Mouse (Mus musculus) right cerebral cortex, postnatal 36 days (tissue): ENCODE measurements around the gene Cstf2t.

ENCODE experiments used
- DNase-seq, 2 experiments: peaks; one replicate each; pipeline ENCODE4 v3.0.0; 2022; ENCODE audit warnings: low spot score in 2 of 2, mixed read lengths in 1 of 2

Gene Cstf2t

DNA sequence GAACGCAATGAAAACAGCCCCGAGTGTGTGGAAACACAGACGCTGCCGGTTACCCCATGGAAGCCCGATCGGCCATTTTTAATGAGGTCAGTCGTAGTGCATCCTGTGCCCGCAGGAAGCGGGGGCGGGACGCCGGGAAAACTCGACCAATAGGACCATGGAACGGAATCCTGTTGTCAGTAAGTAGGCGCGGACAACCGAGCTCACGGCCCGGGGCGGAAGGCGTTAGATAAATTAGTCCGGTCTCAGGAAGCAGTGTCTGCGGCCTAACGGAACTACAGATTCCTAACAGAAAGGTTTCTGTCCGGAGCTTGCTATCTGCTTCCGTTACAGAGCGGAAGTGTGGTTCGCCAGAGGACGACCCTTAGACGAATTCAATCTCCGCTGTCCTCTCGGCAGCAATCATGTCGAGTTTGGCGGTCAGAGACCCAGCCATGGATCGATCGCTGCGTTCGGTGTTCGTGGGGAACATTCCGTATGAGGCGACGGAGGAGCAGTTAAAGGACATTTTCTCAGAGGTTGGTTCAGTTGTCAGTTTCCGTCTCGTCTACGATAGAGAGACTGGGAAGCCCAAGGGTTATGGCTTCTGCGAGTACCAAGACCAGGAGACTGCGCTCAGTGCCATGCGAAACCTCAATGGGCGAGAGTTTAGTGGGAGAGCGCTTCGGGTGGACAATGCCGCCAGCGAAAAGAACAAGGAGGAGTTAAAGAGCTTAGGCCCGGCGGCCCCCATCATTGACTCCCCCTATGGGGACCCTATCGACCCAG, at the start of gene Cstf2t:
TSS of gene Cstf2t (plus strand) at position 176 of the 768 bp plus-strand sequence.
- peak; percentile 100 for DNase-seq

DNA sequence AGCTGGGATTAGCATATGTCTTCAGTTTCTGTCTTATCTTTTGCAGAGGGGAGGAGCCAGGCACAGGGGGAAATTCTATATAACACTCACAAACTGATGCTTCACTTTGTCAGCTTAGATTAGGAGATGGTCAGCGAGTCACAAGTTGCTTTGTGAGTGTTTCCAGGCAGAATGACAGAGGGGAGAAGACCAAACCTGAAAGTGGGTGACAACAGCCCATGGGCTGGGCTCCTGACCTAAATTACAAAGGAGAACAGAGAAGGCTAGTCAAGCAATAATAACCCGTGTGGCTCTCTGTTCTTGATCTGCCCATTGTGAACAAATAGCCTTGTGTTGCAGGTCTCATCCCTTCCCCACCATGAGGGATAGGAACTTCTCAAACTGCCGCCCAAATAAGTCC, 43.7 kb upstream of the Cstf2t start:
- no peak for DNase-seq

DNA sequence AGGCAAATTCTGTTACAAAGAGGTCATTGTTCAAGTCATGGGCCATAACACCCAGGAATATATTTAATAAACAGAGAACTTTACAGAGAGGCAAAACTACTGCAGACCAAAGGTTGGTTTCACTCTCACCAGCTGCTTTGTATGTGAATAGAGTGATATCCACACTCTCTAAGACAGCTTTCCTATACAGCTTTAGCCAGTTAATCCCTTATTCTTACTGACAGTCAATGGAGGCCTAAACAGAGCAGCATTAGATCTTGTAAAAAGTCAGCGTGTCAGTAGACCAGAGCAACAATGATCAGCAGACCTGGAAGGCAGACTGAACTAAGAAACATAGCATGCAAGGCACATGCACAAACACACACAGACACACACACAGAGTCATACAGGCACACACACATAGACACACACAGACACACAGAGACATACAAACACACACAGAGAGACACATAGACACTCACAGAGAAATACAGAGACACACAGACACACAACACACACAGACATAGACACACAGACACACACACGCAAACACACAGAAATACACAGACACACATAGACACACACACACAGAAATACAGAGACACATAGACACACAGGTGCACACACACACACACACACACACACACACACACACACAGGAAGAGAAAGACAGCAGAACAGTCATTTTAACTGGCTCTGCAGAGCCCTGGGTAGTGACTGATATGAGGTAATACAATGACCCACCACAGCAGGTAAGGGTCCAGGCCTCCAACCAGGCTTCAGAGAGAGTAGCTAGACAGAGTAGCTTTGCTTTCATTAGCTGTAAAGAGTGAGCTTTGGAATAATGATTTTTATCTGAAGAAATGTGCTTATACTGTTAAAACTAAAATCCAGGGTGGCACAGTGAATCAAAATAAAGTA, 41.4 kb upstream of the Cstf2t start:
- no peak for DNase-seq

DNA sequence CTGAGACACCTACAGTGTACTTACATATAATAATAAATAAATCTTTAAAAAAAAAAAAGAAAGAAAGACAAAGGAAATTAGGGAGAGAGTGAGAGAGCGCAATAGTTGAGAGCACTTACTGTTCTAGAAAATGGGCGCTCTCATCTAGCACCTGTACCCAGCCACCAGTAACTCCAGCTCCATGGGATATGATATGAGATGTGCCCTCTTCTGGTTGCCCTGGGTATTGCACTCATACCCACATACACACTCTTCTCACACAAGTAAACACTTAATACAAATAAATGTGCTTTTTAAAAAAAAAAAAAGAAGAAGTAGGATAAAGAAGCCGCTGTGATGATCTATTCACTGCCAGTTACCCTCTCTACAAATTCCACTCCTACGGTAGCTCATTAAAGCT, 36.0 kb upstream of the Cstf2t start:
- no peak for DNase-seq

DNA sequence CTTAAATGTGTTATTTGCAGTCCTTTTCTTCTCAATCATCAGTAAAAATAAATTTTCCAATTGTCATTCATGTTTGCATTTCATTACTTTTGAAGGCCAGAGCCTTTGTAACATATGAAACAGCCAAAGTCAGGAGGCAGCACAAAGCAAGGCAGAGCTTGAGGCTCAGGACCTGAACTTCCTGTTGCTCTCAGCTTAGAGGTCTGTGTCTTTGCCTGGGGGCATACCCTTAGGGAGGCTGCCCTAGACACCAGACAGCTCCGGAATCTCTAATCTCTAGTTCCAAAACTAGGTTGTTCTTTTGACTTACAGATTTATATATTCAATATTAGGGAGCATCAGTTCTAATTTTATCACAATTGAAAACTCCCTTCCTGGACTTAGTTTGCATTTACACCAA, 17.9 kb upstream of the Cstf2t start:
- DNase-seq, result no peak

DNA sequence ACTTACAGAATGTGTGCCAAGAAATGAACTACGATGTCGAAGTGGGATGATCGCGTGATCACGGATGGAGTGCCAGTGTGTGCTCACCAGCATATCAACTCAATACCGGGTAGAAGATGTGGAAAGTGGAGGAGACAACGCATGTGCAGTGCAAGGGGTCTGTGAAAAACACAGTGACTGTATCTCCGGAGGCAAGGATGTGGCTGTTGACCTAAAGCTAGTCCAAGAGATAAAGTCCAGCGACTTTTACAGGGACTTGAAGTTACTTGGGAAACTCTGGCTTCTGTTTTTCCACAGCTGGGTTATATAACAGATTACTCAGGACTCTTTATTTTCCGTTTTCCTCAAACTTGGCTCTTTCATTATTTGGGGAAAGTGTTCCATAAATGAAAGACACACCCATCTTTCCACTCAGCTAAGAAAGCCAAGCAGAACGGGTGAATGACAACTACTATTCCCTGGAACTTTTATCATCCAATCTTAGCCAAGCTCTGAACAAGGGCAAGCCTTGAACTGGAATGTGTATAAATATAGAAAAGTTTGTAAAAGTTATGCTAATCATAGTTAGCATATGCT, 17.3 kb upstream of the Cstf2t start:
- DNase-seq, result no peak

DNA sequence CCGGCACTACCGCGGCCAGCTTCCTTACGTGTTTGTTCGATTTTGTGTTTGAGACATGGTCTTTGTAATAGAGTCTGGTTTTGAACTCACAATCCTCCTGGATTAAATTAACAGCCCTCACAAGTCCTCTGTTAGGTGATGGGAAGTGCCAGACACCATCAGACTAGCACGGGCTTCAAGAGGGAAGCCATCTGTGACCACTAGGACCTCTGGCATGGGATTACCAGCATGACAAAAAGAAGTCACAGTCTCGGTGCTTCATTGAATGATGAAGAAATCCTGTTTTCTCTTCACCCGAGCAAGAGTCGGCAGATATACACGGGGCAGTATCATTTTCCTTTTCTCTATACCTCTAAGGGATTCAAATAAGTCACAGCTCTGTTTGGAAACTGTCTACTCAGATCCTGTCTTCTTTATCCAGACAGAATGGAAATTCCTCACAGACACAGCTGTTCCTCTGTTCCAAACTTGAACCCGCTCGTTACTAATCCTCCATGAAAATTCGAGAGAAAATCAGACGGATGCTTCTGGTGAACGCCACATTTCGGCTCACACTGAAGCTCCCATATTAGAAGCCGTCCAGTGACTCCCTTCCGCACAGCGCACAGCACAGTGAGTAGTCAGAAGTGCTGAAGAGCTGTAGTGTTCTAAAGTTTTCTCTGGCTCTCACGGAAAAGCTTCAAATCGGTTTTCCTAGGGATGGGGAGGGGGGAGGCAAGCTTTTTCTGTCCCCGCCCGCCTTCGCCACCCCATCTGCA, 8.5 kb upstream of the Cstf2t start:
- DNase-seq, result peak in 1 of 2 experiments; percentile 9

DNA sequence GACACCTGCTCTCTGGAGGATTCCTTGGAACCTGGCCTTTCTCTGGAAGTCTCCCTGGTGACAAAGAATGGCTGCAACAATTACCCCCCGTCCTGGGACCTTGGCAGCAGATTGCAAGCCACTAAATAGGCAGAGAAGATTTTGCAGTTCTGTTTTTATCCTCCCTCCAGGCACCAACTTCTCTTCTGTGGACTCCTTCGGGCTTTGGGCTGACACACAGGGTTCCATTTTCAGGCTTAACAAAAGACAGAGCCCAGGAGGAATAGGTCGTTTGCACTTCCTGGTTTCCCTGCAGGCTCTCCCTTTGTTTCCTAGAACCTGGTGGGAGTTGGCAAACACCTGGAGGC, 7.9 kb upstream of the Cstf2t start:
- DNase-seq, result no peak

DNA sequence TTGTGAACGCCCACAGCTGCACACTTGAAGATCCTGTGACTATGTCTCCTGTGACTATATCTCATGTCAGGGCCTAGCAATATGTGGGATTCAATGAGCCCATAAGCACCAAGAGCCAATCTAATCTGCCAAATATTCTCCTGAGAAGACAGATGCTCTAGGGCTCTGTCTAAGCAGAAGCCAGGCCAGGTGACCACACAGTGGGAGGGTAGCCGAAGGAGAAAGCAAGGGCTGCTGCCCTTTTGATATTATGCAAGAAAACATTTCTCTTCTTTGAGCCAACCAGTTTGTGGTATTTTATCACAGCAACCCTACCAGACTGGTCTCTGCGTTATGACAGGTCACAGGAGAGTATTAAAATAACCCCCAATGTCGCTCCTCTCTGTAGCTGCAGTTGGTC, 6.5 kb upstream of the Cstf2t start:
- DNase-seq, result no peak

DNA sequence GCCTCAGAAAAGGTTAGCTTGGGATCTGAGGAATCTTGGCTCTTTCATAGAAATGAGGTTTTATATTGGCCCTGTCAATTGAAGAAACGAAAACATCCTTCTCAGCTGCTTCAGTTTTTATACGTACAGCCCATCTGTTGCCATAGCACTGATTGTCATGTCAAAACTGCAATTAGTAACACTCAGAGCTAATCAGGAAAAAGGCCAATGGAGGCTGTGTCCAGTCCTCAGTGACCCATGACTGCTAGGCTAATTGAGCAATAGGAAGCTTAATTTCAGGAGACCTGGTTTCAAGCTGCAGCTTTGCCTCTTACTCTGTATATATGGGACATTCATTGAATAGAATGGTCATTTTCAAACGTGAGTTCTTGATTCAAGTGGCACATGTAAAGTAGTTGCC, 4.4 kb upstream of the Cstf2t start:
- DNase-seq, result no peak

DNA sequence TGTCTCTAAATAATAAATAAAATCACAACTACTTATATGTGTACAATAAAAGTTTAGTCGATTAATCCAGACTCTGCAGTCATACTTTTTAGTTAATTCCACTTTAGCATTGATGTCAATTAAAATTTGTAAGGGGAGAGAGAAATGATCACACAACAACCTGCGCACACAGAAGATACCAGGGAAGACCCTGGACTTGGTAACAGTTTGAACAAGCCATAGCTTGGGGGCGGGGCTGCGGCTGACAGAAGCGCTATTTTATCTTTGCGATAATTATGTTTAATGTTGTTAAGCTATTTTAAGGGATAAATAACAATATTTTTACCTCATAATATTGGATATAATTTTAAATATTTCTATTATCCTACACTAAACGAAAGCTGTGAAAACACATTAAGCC, 411 bp upstream of the Cstf2t start:
- DNase-seq, result no peak

DNA sequence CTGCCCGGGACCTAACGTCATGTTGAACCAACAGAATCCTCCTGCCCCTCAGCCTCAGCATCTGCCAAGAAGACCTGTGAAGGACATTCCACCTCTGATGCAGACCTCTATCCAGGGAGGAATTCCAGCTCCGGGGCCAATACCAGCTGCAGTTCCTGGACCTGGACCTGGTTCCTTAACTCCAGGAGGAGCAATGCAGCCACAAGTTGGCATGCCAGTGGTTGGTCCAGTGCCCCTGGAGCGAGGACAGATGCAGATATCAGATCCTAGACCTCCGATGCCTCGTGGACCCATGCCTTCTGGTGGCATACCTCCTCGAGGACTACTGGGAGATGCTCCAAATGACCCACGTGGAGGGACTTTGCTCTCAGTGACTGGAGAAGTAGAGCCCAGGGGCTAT, 1.1 kb downstream of the Cstf2t start:
- peak in 1 of 2 experiments; percentile 10 for DNase-seq

DNA sequence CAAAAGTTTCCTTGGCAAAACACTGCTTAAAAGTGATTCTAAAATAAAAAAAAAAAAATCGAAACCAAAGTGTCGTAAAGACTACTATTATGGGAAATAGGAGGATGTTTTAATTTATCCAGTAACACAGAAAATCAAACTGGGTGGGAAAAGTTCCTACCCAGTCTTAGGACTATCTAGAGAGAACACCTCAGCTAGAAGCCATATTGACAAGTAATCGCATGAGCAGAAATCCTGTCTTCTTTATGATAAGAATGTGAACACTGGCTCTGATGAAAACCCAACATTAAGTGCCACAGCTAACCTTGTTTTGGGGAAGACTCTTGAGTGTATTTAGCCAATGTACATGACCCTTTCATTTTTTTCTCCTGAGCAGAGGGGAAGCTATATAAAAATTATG, 15.2 kb downstream of the Cstf2t start:
- DNase-seq, result no peak

DNA sequence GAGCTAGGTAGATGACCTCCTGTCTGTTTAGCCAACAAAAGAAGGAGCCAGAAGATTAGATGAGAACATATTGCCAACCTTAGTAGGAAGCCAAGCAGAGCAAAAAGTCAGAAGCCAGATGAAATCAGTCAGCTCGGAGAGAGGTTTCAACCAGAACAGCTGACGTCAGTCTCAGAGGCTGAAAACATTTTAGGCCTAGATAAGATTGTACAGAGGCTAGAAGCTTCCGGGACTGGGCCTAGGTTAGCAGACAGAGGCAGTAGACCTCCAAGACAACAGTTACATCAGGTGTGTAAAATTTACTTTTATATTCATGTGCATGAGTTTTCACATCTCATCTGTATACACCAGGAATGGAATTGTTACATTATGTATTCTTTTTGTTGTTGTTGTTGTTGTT, 16.7 kb downstream of the Cstf2t start:
- no peak for DNase-seq

DNA sequence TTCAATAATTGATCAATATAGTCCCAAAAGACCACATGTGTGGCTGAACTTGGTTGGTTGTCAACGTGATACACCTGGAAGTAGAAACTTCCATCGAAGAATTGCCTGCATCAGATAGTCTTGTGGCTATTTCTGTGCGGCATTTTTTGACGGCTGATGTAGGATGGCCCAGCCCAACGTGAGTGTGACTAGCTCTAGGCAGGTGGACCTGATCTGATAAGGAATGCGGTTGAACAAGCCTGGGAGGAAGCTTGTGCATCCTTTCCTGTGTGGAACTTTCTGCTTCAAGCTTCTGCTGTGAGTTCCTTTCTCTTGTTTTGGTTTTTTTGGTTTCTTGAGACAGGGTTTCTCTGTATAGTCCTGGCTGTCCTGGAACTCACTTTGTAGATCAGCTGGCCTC, 22.1 kb downstream of the Cstf2t start:
- no peak for DNase-seq

DNA sequence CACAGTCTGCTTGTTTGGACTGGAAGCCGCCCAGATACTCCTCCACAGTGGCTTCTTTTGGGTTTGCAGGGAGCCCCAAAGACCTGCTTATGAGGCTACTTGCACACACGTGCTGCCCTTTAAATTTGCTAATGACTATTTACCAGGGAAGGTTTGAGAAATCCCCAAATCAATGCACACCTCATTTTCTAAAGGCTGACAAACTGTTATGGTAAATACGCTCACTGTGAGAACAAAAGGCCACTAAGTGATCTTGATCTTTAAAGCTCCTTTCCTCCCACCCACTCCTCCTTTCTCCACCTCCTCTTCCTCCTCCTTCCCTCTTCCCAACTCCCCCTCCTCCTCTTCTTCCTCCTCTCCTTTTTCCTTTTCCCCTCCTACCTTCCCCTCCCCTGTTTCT, 23.4 kb downstream of the Cstf2t start:
- no peak for DNase-seq

DNA sequence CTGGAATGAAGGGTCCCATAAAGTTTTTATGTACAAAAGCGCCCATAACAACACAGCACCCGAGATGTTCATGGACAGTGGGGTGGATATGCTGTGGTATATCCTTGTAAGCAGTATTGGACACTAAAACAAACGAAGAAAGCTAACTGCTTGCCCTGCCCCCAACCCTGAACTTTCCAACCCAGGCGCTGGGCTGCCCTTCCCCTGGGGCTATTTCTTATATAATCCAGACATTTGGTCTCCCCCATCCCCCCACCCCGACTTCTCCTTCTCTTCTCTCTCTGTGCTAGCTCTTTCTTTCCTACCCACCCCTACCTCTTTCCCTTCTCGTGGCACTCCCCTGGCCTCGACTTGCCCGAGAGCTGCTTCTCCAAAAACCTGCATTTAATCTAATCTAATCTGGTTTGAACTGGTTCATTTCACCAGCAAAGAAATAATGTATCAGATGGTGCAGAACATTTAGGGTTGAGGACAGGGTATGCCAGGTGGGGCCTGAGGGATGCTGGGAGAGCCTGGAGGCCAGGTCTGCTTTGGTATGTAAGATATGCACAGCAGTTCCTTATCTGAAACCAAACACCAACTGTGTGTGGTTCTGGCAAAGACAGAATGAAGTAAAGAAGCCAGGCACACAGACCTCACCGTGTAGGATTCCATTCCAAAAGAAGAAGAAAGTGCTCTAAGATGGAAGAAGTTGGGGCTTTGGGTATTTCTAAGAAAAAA, 24.4 kb downstream of the Cstf2t start:
- no peak for DNase-seq

DNA sequence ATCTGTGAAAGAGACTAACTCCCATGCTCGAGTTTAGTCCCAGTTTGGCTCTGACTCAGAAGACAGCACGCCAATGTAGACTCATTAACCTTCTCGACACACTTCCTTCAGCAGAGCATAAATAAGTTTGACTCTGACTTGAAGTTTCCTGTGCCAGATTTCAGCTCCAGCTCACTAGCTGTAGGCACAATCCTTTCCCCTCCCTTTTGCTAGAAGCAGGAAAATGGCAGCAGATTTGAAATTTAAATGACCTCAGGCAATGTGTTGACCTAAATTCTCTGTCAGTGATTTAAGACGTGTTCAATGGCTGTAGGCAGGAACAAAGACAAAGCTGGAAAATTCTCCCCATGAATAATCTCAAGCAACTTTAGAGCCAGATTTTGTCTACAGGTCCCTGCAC, 32.1 kb downstream of the Cstf2t start:
- DNase-seq, result peak; percentile 11 to 45

DNA sequence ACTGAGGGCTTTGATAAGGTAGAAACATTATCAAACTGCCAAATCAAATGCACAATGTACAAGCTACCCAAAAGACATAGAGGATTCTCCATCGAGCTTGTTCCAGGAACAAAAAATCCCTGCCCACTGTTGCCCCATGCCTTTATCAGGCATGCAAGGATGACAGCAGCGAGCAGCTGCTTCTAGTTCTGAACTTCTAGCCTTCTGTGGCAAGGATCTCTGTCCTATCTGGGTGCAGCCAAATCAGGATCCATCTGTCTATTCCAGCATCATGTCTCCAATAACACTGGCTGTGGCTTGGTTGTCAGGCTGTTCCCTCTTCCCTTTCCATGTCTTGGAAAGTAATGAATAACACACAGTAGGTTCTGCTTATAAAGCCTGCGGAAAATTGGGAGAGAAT, 42.0 kb downstream of the Cstf2t start:
- DNase-seq, result no peak

DNA sequence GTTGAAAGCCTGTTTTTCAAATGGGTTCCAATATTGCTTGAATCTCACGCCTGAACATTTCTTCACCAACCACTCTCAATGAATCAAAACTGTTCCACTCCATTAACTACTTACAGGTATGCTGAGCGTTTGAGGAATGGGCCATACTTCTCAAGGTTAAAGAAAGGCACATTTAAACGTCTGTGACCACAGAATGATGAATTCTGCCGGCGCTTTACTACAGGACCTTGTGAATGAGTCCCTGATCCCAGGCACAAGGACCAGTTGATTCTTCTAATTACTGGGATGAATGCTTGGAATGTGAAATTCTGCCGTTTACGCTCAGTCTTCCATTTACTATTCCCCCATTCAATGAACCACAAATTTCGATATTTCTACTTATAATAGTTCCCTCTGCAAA, 50.0 kb downstream of the Cstf2t start:
- DNase-seq, result no peak

DNA sequence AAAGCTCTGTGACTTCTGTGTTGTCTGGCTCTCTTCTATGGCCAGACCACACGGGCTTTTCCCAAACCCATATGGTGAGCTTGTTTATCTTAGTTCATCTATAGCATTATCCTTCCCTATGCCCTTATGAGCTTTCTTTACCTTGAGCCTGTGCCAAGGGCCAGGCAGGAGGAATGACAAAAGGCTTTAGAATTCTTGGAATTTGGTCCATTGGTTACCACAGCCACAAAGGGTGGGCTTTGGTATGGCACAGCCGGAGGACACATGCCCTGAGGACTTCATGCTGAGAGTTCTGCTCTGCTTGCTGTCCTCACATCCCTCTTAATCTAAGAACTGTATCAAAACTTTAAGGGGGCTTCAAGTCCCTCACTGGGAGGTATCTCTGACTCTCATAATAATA, 53.7 kb downstream of the Cstf2t start:
- no peak for DNase-seq
